Mouse (Mus musculus) heart, embryonic 16.5 days (tissue): Measurements from ENCODE around the gene Mthfd1l. TPM values are rescaled to one million over a fixed set of nuclear protein-coding genes. Genes with fewer than 3 reads are reported as not detected.

ENCODE experiments used
- ATAC-seq: fragments of 200-750 bp; cut with Nextera tagmentation; replicated peaks from 2 replicates; pipeline ENCODE4 v1.8.0; 2017; ENCODE audit warnings: moderate number of reproducible peaks; ENCODE audit not compliant: insufficient read depth, low FRiP score; ENCODE audit errors: extremely low read depth
- H3K27ac ChIP-seq: fragments of 300-500 bp; sonication (generic); 2 replicates; pipeline ENCODE4 v1.5.1; 2014; ENCODE audit warnings: mild to moderate bottlenecking, low read length, control low read depth, moderate library complexity
- H3K27me3 ChIP-seq: fragments of 300-500 bp; sonication (generic); 2 replicates; pipeline ENCODE4 v1.6.1; 2014; ENCODE audit warnings: low read length, mixed read lengths; ENCODE audit not compliant: control insufficient read depth, insufficient read depth
- H3K36me3 ChIP-seq: fragments of 300-500 bp; sonication (generic); 2 replicates; pipeline ENCODE4 v1.6.1; 2014; ENCODE audit not compliant: control insufficient read depth, insufficient read depth
- H3K4me1 ChIP-seq: fragments of 300-500 bp; sonication (generic); 2 replicates; pipeline ENCODE4 v1.6.1; 2014; ENCODE audit warnings: low read length, mixed read lengths; ENCODE audit not compliant: control insufficient read depth, insufficient read depth
- H3K4me2 ChIP-seq: fragments of 300-500 bp; sonication (generic); 2 replicates; pipeline ENCODE4 v1.6.1; 2014; ENCODE audit warnings: low read depth, mild to moderate bottlenecking, control low read depth, low read length
- H3K4me3 ChIP-seq: fragments of 300-500 bp; sonication (generic); 2 replicates; pipeline ENCODE4 v1.5.1; 2014; ENCODE audit warnings: mild to moderate bottlenecking, control low read depth, low read length
- H3K9ac ChIP-seq: fragments of 300-500 bp; sonication (generic); 2 replicates; pipeline ENCODE4 v1.6.1; 2014; ENCODE audit warnings: low read length, control low read depth
- H3K9me3 ChIP-seq: fragments of 300-500 bp; sonication (generic); replicated peaks from 2 replicates; pipeline ENCODE4 v1.6.1; 2016; ENCODE audit warnings: low read length; ENCODE audit not compliant: control insufficient read depth
- WGBS: fragments of 180-500 bp; shearing (Covaris S2); extraction: QIAGEN DNeasy Blood & Tissue Kit; methylation state at CpG from one replicate; pipeline ENCODE4 v1.1.7; 2014; 5-methylcytosine and 5-hydroxymethylcytosine counted together
- polyA plus RNA-seq: library from polyadenylated mRNA; unstranded; fragments of >200 nt; fragmentation: Nextera tagmentation; extraction: Ambion mirVana; gene quantifications from 2 replicates; pipeline ENCODE4 v1.2.1, GENCODE M21; 2015

Mthfd1l gene
- polyA plus RNA-seq, 1 experiment from 2014 or later: 10.1 TPM

- Histone ChIP-seq H3K4me3 (no peak overlapping the region), H3K27me3 (no peaks in the 10 kb centered on the region), H3K9ac (no peak overlapping the region), H3K9me3 (no peaks in the 10 kb centered on the region), H3K4me2 (no peak overlapping the region), H3K4me1 (peaks cover 21% of the 10 kb centered on the region), H3K27ac (peak overlapping the region; percentile 90), H3K36me3 (no peaks in the 10 kb centered on the region)
- no peak for ATAC-seq
- 54% methylated on average over 9 of the region's 9 CpGs for WGBS
These were observed 105.4 kb downstream of the Mthfd1l start for GRCm38 (mm10) chr10:4078220-4078840.

GRCm38 (mm10) chr10:4078979-4079630 lies 106.2 kb downstream of the Mthfd1l start:
- Histone ChIP-seq H3K4me1 (peaks cover 21% of the 10 kb centered on the region), H3K4me2 (peak overlapping the region; percentile 47), H3K4me3 (no peak overlapping the region), H3K27ac (peak overlapping the region; percentile 90), H3K9ac (peak overlapping the region; percentile 43; the same call in 1 of the 2 replicates), H3K9me3 (no peaks in the 10 kb centered on the region), H3K27me3 (no peaks in the 10 kb centered on the region), H3K36me3 (no peaks in the 10 kb centered on the region)
- ATAC-seq: peak; percentile 72
- WGBS: 34% methylated on average over 8 of the region's 8 CpGs

- WGBS: 46% methylated on average over 15 of the region's 15 CpGs
- H3K9ac ChIP-seq: no peak overlapping the region
- no peaks in the 10 kb centered on the region for H3K27me3 ChIP-seq
- H3K27ac ChIP-seq: peak overlapping the region; percentile 90
- H3K9me3 ChIP-seq: no peaks in the 10 kb centered on the region
- H3K4me3 ChIP-seq: peak overlapping the region; percentile 11; the same call in 1 of the 2 replicates
- peaks cover 21% of the 10 kb centered on the region for H3K4me1 ChIP-seq
- peak overlapping the region; percentile 47 for H3K4me2 ChIP-seq
- peak; percentile 57 for ATAC-seq
- no peaks in the 10 kb centered on the region for H3K36me3 ChIP-seq
These were observed 106.8 kb downstream of the Mthfd1l start for GRCm38 (mm10) chr10:4079643-4080244.

- no peak for ATAC-seq
- Histone ChIP-seq H3K9ac (no peak overlapping the region), H3K36me3 (no peaks in the 10 kb centered on the region; the same call in 1 of the 2 replicates), H3K4me3 (no peak overlapping the region), H3K27me3 (no peaks in the 10 kb centered on the region), H3K4me1 (peaks cover 12% of the 10 kb centered on the region), H3K9me3 (no peaks in the 10 kb centered on the region), H3K4me2 (no peak overlapping the region), H3K27ac (no peak overlapping the region)
- 79% methylated on average over 9 of the region's 9 CpGs for WGBS
These were observed 110.7 kb downstream of the Mthfd1l start for GRCm38 (mm10) chr10:4083609-4084008.

- 88% methylated on average over 4 of the region's 4 CpGs for WGBS
These were observed 112.0 kb downstream of the Mthfd1l start for GRCm38 (mm10) chr10:4084907-4085306.

GRCm38 (mm10) chr10:4085363-4086141 lies 112.6 kb downstream of the Mthfd1l start:
- H3K4me3 ChIP-seq: no peak overlapping the region
- H3K9ac ChIP-seq: no peak overlapping the region
- no peaks in the 10 kb centered on the region for H3K4me1 ChIP-seq
- H3K36me3 ChIP-seq: no peaks in the 10 kb centered on the region; the same call in 1 of the 2 replicates
- no peak overlapping the region for H3K4me2 ChIP-seq
- no peaks in the 10 kb centered on the region for H3K9me3 ChIP-seq
- ATAC-seq: no peak
- H3K27me3 ChIP-seq: no peaks in the 10 kb centered on the region
- H3K27ac ChIP-seq: no peak overlapping the region
- 73% methylated on average over 7 of the region's 7 CpGs for WGBS

More at GRCm38 (mm10) chr10:4084907-4085306, 112.0 kb downstream of the Mthfd1l start:
- Histone ChIP-seq H3K27me3 (no peaks in the 10 kb centered on the region), H3K9me3 (no peaks in the 10 kb centered on the region), H3K4me1 (no peaks in the 10 kb centered on the region), H3K9ac (no peak overlapping the region), H3K4me3 (no peak overlapping the region), H3K4me2 (no peak overlapping the region), H3K27ac (no peak overlapping the region), H3K36me3 (no peaks in the 10 kb centered on the region; the same call in 1 of the 2 replicates)
- no peak for ATAC-seq

GRCm38 (mm10) chr10:4087563-4087962 lies 114.6 kb downstream of the Mthfd1l start:
- H3K9ac ChIP-seq: no peak overlapping the region
- ATAC-seq: no peak
- H3K27me3 ChIP-seq: no peaks in the 10 kb centered on the region
- no peaks in the 10 kb centered on the region for H3K4me1 ChIP-seq
- H3K27ac ChIP-seq: no peak overlapping the region
- WGBS: 80% methylated on average over 3 of the region's 3 CpGs
- no peak overlapping the region for H3K4me3 ChIP-seq
- H3K4me2 ChIP-seq: no peak overlapping the region
- no peaks in the 10 kb centered on the region; the same call in 1 of the 2 replicates for H3K36me3 ChIP-seq
- H3K9me3 ChIP-seq: no peaks in the 10 kb centered on the region

GRCm38 (mm10) chr10:4088744-4089414 lies 116.0 kb downstream of the Mthfd1l start:
- Histone ChIP-seq H3K9ac (no peak overlapping the region), H3K4me3 (no peak overlapping the region), H3K9me3 (no peaks in the 10 kb centered on the region), H3K27me3 (no peaks in the 10 kb centered on the region), H3K4me1 (no peaks in the 10 kb centered on the region), H3K4me2 (no peak overlapping the region), H3K36me3 (peaks cover 2% of the 10 kb centered on the region; the same call in 1 of the 2 replicates), H3K27ac (no peak overlapping the region)
- ATAC-seq: no peak
- WGBS: 71% methylated on average over 7 of the region's 7 CpGs
